Mouse (Mus musculus): ENCODE measurements around the gene Rasgef1c. TPM values are rescaled to one million over a fixed set of nuclear protein-coding genes. Genes with fewer than 3 reads are reported as not detected.

Rasgef1c gene
- total RNA-seq, 2 experiments from 2014 or later = 0.40 to 0.54 TPM

DNA sequence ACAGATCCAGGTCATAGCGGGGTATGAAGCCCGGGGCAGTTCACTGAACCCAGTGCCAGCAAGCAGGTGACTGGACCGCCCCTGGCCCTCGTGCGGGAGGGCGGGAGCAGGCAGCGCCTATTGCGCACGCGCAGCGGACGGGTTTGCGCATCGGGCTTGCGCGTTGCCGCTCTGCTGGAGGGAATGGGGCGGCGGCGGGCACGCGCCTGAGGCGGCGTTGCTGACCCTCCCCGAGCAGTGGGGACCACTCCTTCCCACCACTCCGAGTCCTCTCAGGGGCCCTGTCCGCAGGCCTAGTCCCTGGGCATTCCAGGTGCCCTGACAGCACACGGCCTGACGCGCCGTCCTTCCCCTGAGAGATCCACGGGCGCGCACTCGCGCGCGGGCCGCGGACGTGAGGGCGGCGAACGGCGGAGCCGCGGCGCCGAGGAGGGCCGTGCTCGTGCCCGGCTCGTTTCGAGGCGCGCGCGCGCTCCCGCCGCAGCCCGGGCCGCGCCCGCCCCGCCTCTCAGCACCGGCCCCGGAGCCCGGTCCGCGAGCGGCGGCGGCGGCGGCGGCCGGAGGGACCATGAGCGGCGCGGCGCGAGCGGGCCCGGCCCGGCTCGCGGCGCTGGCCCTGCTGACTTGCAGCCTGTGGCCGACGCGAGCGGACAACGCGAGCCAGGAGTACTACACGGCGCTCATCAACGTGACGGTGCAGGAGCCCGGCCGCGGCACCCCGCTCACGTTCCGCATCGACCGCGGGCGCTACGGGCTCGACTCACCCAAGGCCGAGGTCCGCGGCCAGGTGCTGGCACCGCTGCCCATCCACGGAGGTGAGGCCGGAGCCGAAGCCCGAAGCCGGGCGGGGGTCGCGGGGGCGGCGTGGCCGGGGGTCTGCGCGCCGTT lies 123.4 kb downstream of the Rasgef1c start, which contains the start of gene Rnf130:
Rnf130 (plus strand) TSS at position 514 of the 888 bp plus-strand sequence.
- DNase-seq = peak; percentile 96 to 97

DNA sequence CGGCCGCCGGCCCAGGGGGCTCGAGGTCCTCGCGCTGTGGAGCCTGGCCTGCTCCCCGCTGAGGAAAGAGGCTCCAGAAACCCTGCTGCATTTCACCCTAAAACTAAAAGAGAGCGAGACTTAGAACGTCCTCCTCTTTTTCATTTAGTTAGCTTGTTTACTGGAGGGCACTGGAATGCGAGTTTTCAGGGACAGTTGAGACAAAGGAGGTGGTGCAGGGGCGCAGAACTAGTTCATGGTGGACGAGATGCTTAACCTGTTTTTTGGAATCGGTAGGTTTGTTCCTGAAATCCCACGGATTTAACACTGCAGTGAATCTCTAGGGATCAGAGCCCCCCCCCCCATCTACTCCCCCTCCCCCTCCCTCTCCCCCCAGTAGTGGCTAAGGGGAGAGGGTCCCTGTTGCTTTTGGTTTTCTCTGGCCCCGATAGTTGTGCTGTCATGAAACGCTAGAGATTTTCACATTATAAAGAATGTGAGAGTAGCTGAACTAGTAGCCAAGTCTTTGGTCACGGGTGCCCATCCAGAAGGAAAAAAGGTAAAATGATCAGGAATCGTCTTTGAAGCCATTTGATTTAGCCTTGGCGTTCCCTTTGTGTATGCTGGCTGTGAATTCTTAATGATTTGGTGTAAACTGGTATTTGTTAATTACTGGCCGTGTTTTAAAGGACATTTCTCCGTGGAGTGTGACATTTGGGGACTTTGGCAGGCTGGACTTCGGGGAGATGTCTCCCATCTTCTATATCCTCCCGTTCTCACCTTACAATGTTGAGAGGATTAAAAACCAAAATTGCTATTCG lies 124.3 kb downstream of the Rasgef1c start:
- peak in 1 of 2 experiments; percentile 28 for DNase-seq

DNA sequence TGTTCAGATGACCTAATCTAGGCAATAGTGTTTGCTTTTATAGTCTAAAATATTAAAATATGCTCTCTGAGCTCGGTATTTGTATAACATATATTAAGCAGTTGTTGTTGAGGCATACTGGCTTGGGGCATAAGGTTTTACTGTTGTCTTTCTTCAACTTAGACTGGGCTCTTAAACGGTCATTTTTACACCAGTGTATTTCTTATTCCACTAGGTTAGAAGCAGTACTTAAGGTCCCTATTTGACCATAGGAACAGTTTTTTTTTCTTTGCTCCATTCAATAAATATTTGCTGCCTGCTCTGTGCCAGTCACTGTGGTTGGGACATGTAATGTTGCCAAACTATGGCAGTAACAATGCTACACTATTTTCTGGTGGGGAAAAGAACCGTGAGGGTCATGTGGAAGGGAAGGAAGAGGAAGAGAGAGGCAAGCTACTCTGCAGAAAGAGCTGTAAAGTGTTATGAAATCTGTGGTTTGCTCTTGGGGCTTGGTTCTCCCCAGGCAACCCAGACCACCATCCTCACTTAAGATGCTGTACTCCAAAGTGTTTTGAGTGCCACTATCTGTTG lies 125.0 kb downstream of the Rasgef1c start:
- peak in 1 of 2 experiments; percentile 16 for DNase-seq

DNA sequence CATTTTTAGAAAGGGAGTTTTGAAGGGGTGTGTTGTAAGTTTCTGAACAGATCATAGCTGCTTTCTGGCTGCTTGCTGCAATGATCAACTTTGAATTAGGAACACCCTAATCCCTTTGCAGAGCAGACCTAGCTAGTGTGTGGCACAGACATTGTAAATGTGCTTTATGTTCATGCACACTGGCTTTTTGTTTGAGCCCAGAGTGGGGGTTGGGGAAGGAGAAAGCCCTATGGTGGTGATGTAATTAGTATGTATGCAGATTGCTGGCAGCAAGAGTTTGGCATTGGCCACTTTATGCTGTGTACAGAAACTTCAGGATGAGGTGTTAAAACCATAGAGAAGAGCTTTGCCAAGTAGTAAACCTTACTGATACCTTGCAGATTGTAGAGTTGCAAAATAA lies 126.8 kb downstream of the Rasgef1c start:
- no peak for DNase-seq

Small RNAs within 50 kb of the gene (microRNA-seq; reads per million reads assigned to microRNA genes)
- 0 reads per million in 2 experiments for gene Gm23492

Other genes starting within 250 kb of the Rasgef1c start
- 100 to 1,000 TPM in 1 of 2 experiments, not detected in 1; 127 TPM for gene Scgb3a1, start 238.2 kb upstream of the Rasgef1c start, total RNA-seq (2021)
- gene Cnot6, start 189.1 kb upstream of the Rasgef1c start, total RNA-seq (2021) = 10 to 100 TPM; 21.0 to 21.5 TPM
- 1 to 10 TPM; 8.7 to 9.3 TPM for gene Gfpt2, start 107.7 kb upstream of the Rasgef1c start, total RNA-seq (2021)
- 10 to 100 TPM; 42.4 to 45.5 TPM for gene Mapk9, start 55.1 kb upstream of the Rasgef1c start, total RNA-seq (2021)
- gene Rnf130, start 123.5 kb downstream of the Rasgef1c start, total RNA-seq (2021) = 10 to 100 TPM; 50.1 to 55.7 TPM
- 10 to 100 TPM; 40.2 to 45.6 TPM for gene Tbc1d9b, start 229.6 kb downstream of the Rasgef1c start, total RNA-seq (2021)

Data from heart, adult 18-20 months (tissue).